In genomic region chrX:155728387-155728786, GRCm38 (mm10) we compare ENCODE assay signal across 16 mouse cellular contexts.
"Had no signal": no experiment of that assay in that cellular context is flagged by ENCODE, and none has a peak within 500 bp of the region (broad histone marks: within the 10 kb centered on the region; RNA-seq: fewer than 3 reads in every experiment).

No protein-coding gene starts in this region.

- DNase-seq: kidney, adult 9 months; kidney, postnatal 10 days; kidney, postnatal 4 days; left cerebral cortex, postnatal 4 days; lung, embryonic 14.5 days; lung, postnatal 10 days; lung, postnatal 4 days; retina, postnatal 1 day; right cerebral cortex, postnatal 25 days; thymus, postnatal 4 days had no signal

- H3K9ac ChIP-seq: limb, embryonic 13.5 days; lung, embryonic 14.5 days; midbrain, embryonic 13.5 days; neural tube, embryonic 13.5 days had no signal

- ATAC-seq: intestine, postnatal 0 days; midbrain, embryonic 13.5 days had no signal

- H3K9me3 ChIP-seq: limb, embryonic 13.5 days; midbrain, embryonic 13.5 days; neural tube, embryonic 13.5 days had no signal

- H3K4me1 ChIP-seq: limb, embryonic 13.5 days; midbrain, embryonic 13.5 days; neural tube, embryonic 13.5 days had no signal

- H3K27ac ChIP-seq: layer of hippocampus, adult 2 months; limb, embryonic 13.5 days; midbrain, embryonic 13.5 days; neural tube, embryonic 13.5 days had no signal

- H3K36me3 ChIP-seq: limb, embryonic 13.5 days; midbrain, embryonic 13.5 days; neural tube, embryonic 13.5 days had no signal

- H3K27me3 ChIP-seq: limb, embryonic 13.5 days; midbrain, embryonic 13.5 days; neural tube, embryonic 13.5 days had no signal

- H3K4me2 ChIP-seq: limb, embryonic 13.5 days; liver, embryonic 11.5 days; lung, embryonic 14.5 days; midbrain, embryonic 13.5 days; neural tube, embryonic 13.5 days had no signal

- H3K4me3 ChIP-seq: layer of hippocampus, adult 2 months; limb, embryonic 13.5 days; midbrain, embryonic 13.5 days; neural tube, embryonic 13.5 days had no signal
